Mouse (Mus musculus) stomach, embryonic 16.5 days (tissue): ENCODE results near the gene Pard6a. TPM values are rescaled to one million over a fixed set of nuclear protein-coding genes. Genes with fewer than 3 reads are reported as not detected.
A peak's percentile ranks its signal among the peaks of the same experiment; 100 is the strongest.

ENCODE experiments used
- ATAC-seq: fragments of 200-750 bp; cut with Nextera tagmentation; 2 replicates; pipeline ENCODE4 v1.8.0; 2017; ENCODE audit warnings: moderate number of reproducible peaks, moderate TSS enrichment; ENCODE audit not compliant: insufficient read depth, low FRiP score
- H3K27ac ChIP-seq: fragments of 300-500 bp; sonication (generic); 2 replicates; pipeline ENCODE4 v1.5.1; 2014; ENCODE audit warnings: low read length
- H3K27me3 ChIP-seq: fragments of 300-500 bp; sonication (generic); 2 replicates; pipeline ENCODE4 v1.6.1; 2014; ENCODE audit warnings: low read length, control low read depth, mixed read lengths; ENCODE audit not compliant: control insufficient read depth, insufficient read depth
- H3K36me3 ChIP-seq: fragments of 300-500 bp; sonication (generic); 2 replicates; pipeline ENCODE4 v1.6.1; 2014; ENCODE audit warnings: low read length; ENCODE audit not compliant: control insufficient read depth, insufficient read depth
- H3K4me1 ChIP-seq: fragments of 300-500 bp; sonication (generic); 2 replicates; pipeline ENCODE4 v1.6.1; 2014; ENCODE audit warnings: low read length, control low read depth, mixed read lengths; ENCODE audit not compliant: control insufficient read depth, insufficient read depth
- H3K4me2 ChIP-seq: fragments of 300-500 bp; sonication (generic); 2 replicates; pipeline ENCODE4 v1.6.1; 2014; ENCODE audit warnings: low read depth, low read length, mixed read lengths
- H3K4me3 ChIP-seq: fragments of 300-500 bp; sonication (generic); replicated peaks from 2 replicates; pipeline ENCODE4 v1.5.1; 2014; ENCODE audit warnings: mild to moderate bottlenecking, low read length
- H3K9ac ChIP-seq: fragments of 300-500 bp; sonication (generic); 2 replicates; pipeline ENCODE4 v1.6.1; 2014; ENCODE audit warnings: low read length
- H3K9me3 ChIP-seq: fragments of 300-500 bp; sonication (generic); replicated peaks from 2 replicates; pipeline ENCODE4 v1.6.1; 2016; ENCODE audit warnings: low read length, control low read depth; ENCODE audit not compliant: control insufficient read depth
- WGBS: fragments of 180-500 bp; shearing (Covaris S2); extraction: QIAGEN DNeasy Blood & Tissue Kit; methylation state at CpG from one replicate; pipeline ENCODE4 v1.1.7; 2014; 5-methylcytosine and 5-hydroxymethylcytosine counted together
- polyA plus RNA-seq: library from polyadenylated mRNA; unstranded; fragments of >200 nt; fragmentation: Nextera tagmentation; extraction: Ambion mirVana; gene quantifications from 2 replicates; pipeline ENCODE4 v1.2.1, GENCODE M21; 2015

Gene Pard6a
- polyA plus RNA-seq, 1 experiment from 2014 or later: 16.5 TPM

GRCm38 (mm10) chr8:105725726-105726125 is 24.8 kb downstream of the Pard6a start:
- Histone ChIP-seq H3K27ac (no peak overlapping the region), H3K4me3 (no peak overlapping the region), H3K4me1 (no peaks in the 10 kb centered on the region), H3K36me3 (no peaks in the 10 kb centered on the region), H3K27me3 (no peaks in the 10 kb centered on the region), H3K9me3 (no peaks in the 10 kb centered on the region), H3K9ac (no peak overlapping the region), H3K4me2 (no peak overlapping the region)
- 79% methylated on average over 5 of the region's 5 CpGs for WGBS
- no peak for ATAC-seq

- Histone ChIP-seq H3K9ac (no peak overlapping the region), H3K36me3 (no peaks in the 10 kb centered on the region), H3K27ac (peak overlapping the region; percentile 60), H3K4me3 (no peak overlapping the region), H3K27me3 (no peaks in the 10 kb centered on the region), H3K9me3 (no peaks in the 10 kb centered on the region), H3K4me1 (no peaks in the 10 kb centered on the region), H3K4me2 (no peak overlapping the region)
- peak; percentile 64 for ATAC-seq
- 72% methylated on average over 18 of the region's 18 CpGs for WGBS
These were observed 26.6 kb downstream of the Pard6a start for GRCm38 (mm10) chr8:105727397-105728124.

- Histone ChIP-seq H3K4me2 (no peak overlapping the region), H3K4me3 (no peak overlapping the region), H3K36me3 (no peaks in the 10 kb centered on the region), H3K4me1 (no peaks in the 10 kb centered on the region), H3K9me3 (no peaks in the 10 kb centered on the region), H3K27ac (no peak overlapping the region), H3K27me3 (no peaks in the 10 kb centered on the region), H3K9ac (no peak overlapping the region)
- no peak for ATAC-seq
- 88% methylated on average over 5 of the region's 5 CpGs for WGBS
These were observed 31.2 kb downstream of the Pard6a start for GRCm38 (mm10) chr8:105732186-105732585.

- WGBS: 84% methylated on average over 5 of the region's 5 CpGs
- Histone ChIP-seq H3K27me3 (no peaks in the 10 kb centered on the region), H3K9me3 (no peaks in the 10 kb centered on the region), H3K4me1 (no peaks in the 10 kb centered on the region), H3K4me2 (no peak overlapping the region), H3K27ac (no peak overlapping the region), H3K4me3 (no peak overlapping the region), H3K9ac (no peak overlapping the region), H3K36me3 (no peaks in the 10 kb centered on the region)
- no peak for ATAC-seq
These were observed 38.3 kb downstream of the Pard6a start for GRCm38 (mm10) chr8:105739216-105739615.

DNA sequence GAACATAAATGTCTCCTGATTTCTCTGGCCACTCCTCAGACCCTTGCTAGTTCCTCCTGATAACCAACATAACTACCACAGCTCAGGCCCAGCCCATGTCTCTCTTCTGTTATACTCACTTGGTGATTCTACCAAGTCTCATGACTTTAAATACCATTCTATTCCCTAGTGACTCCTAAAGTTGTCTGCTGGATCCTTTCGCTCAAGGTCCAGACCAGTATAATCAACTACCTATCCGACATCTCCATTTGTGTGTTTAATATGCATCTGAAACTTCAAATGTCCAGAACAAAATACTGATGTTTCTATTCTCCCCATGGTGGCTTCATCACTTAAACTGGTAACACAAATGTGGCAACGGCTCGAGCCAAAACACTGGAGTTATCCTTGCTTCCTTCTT is 42.4 kb downstream of the Pard6a start:
- ATAC-seq: no peak
- Histone ChIP-seq H3K9ac (no peak overlapping the region), H3K9me3 (no peaks in the 10 kb centered on the region), H3K4me2 (no peak overlapping the region), H3K36me3 (no peaks in the 10 kb centered on the region), H3K4me1 (peaks cover 6% of the 10 kb centered on the region; the same call in 1 of the 2 replicates), H3K27me3 (no peaks in the 10 kb centered on the region), H3K27ac (no peak overlapping the region), H3K4me3 (no peak overlapping the region)
- 80% methylated on average over 4 of the region's 4 CpGs for WGBS

DNA sequence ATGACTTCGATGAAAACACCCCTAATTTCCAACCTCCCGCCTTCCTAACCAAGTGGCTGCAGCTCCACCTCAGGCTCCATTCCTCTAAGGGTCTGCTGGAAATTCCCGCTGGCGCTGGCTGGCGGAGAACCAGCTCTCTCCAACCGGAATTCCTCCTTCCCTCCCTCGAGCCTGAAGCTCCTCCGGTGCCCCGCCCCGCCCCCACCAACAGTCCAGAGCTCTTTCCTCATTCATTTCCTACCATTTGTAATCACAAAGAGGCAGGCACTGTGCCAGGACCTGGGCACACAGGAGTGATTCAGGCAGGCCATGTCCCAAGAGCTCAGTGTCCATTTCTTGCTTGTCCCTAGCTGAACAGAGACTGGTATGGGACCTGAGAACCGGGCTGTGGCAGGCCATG is 49.7 kb downstream of the Pard6a start:
- Histone ChIP-seq H3K9ac (no peak overlapping the region), H3K4me2 (peak overlapping the region; percentile 23; the same call in 1 of the 2 replicates), H3K4me1 (peaks cover 17% of the 10 kb centered on the region), H3K9me3 (no peaks in the 10 kb centered on the region), H3K27me3 (no peaks in the 10 kb centered on the region), H3K27ac (peak overlapping the region; percentile 67), H3K4me3 (0 out of 2 replicates have a peak overlapping the region, but pooled peaks have one; percentile 4), H3K36me3 (no peaks in the 10 kb centered on the region)
- WGBS: 16% methylated on average over 11 of the region's 11 CpGs
- ATAC-seq: peak; percentile 53; the same call in 1 of the 2 replicates

Other genes starting within 250 kb of the Pard6a start
- 70.3 and 79.3 TPM in 2 replicates for gene Tppp3, start 229.6 kb upstream of the Pard6a start, polyA plus RNA-seq
- 33.8 and 34.6 TPM in 2 replicates for gene Zdhhc1, start 204.2 kb upstream of the Pard6a start, polyA plus RNA-seq
- gene Hsd11b2, start 182.4 kb upstream of the Pard6a start, polyA plus RNA-seq: 2.5 and 2.8 TPM in 2 replicates
- gene Atp6v0d1, start 135.1 kb upstream of the Pard6a start, polyA plus RNA-seq: 83.5 and 90.6 TPM in 2 replicates
- gene Ripor1, start 95.9 kb upstream of the Pard6a start, polyA plus RNA-seq: 21.9 and 23.3 TPM in 2 replicates
- gene Ctcf, start 64.6 kb upstream of the Pard6a start, polyA plus RNA-seq: 76.0 and 76.1 TPM in 2 replicates
- gene Agrp, start 63.8 kb upstream of the Pard6a start, polyA plus RNA-seq: 0.81 and 0.99 TPM in 2 replicates
- gene Carmil2, start 14.9 kb upstream of the Pard6a start, polyA plus RNA-seq: 0.55 and 0.74 TPM in 2 replicates
- 47.9 and 54.0 TPM in 2 replicates for gene Acd, start within 50 bp of the Pard6a start, polyA plus RNA-seq
- not detected in 2 replicates for gene 4933405L10Rik, start 6.5 kb downstream of the Pard6a start, polyA plus RNA-seq
- gene Enkd1, start 7.1 kb downstream of the Pard6a start, polyA plus RNA-seq: 13.8 and 14.9 TPM in 2 replicates
- 18.1 and 24.7 TPM in 2 replicates for gene Gfod2, start 57.5 kb downstream of the Pard6a start, polyA plus RNA-seq
- 13.7 and 14.1 TPM in 2 replicates for gene Ranbp10, start 126.2 kb downstream of the Pard6a start, polyA plus RNA-seq
- 0.10 and 0.18 TPM in 2 replicates for gene Tsnaxip1, start 126.6 kb downstream of the Pard6a start, polyA plus RNA-seq
- 39.4 and 41.0 TPM in 2 replicates for gene Cenpt, start 152.1 kb downstream of the Pard6a start, polyA plus RNA-seq
- 49.3 and 54.5 TPM in 2 replicates for gene Thap11, start 154.0 kb downstream of the Pard6a start, polyA plus RNA-seq
- gene Nutf2, start 159.4 kb downstream of the Pard6a start, polyA plus RNA-seq: 140 and 208 TPM in 2 replicates
- gene Edc4, start 179.7 kb downstream of the Pard6a start, polyA plus RNA-seq: 41.8 and 46.4 TPM in 2 replicates
- 0.55 TPM in 1 of 2 replicates, not detected in the other for gene Nrn1l, start 192.4 kb downstream of the Pard6a start, polyA plus RNA-seq
- 30.4 and 33.1 TPM in 2 replicates for gene Pskh1, start 199.3 kb downstream of the Pard6a start, polyA plus RNA-seq
- gene Ctrl, start 232.7 kb downstream of the Pard6a start, polyA plus RNA-seq: 3.9 and 5.9 TPM in 2 replicates
- 55.0 and 59.5 TPM in 2 replicates for gene Psmb10, start 237.3 kb downstream of the Pard6a start, polyA plus RNA-seq
- gene Lcat, start 242.2 kb downstream of the Pard6a start, polyA plus RNA-seq: 4.2 and 5.0 TPM in 2 replicates